Comparison of ENCODE assay signal across 13 mouse cellular contexts in genomic region chr12:89918138-89918829, GRCm38 (mm10).
A peak's percentile ranks its signal among the peaks of the same experiment; 100 is the strongest.
DNase-seq lines count a peak whose midpoint lies in the region; ATAC-seq and TF ChIP-seq lines count a peak whose summit lies in the region.
"Had no signal": no experiment of that assay in that cellular context is flagged by ENCODE, and none has a peak within 500 bp of the region (broad histone marks: within the 10 kb centered on the region; RNA-seq: fewer than 3 reads in every experiment).

No protein-coding gene starts in this region.

- H3K27ac ChIP-seq in embryonic facial prominence, embryonic 14.5 days (replicated peaks; ENCODE audit: low read depth, low read length), result no peak overlapping the region
- H3K27ac ChIP-seq in limb, embryonic 14.5 days (replicated peaks; ENCODE audit: low read depth, low read length), result no peak overlapping the region
- H3K27ac ChIP-seq in neural tube, embryonic 13.5 days (replicated peaks), result peak overlapping the region; percentile 57
- no peak overlapping the region for H3K27ac ChIP-seq in intestine, embryonic 16.5 days (ENCODE audit: low read length)
- no peak overlapping the region for H3K27ac ChIP-seq in heart, embryonic 12.5 days (ENCODE audit: poor library complexity, severe bottlenecking)

- no peak overlapping the region for H3K4me2 ChIP-seq in embryonic facial prominence, embryonic 14.5 days (ENCODE audit: low read depth, low read length)
- no peak overlapping the region for H3K4me2 ChIP-seq in limb, embryonic 14.5 days (replicated peaks; ENCODE audit: low read depth, low read length, severe bottlenecking)
- no peak overlapping the region; the same call in 1 of the 2 replicates for H3K4me2 ChIP-seq in neural tube, embryonic 13.5 days
- H3K4me2 ChIP-seq in intestine, embryonic 16.5 days (ENCODE audit: low read depth, low read length), result no peak overlapping the region
- H3K4me2 ChIP-seq in heart, embryonic 12.5 days, result no peak overlapping the region
- H3K4me2 ChIP-seq: liver, embryonic 11.5 days had no signal

- H3K4me1 ChIP-seq in embryonic facial prominence, embryonic 14.5 days (ENCODE audit: control insufficient read depth, insufficient read depth, low read length), result 0 out of 2 replicates have a peak, but pooled peaks cover 6% of the 10 kb centered on the region
- H3K4me1 ChIP-seq in limb, embryonic 14.5 days (ENCODE audit: control insufficient read depth, insufficient read depth, low read length), result no peaks in the 10 kb centered on the region
- peaks cover 13% of the 10 kb centered on the region for H3K4me1 ChIP-seq in neural tube, embryonic 13.5 days (replicated peaks)
- H3K4me1 ChIP-seq in intestine, embryonic 16.5 days (ENCODE audit: control insufficient read depth, insufficient read depth, low read length), result no peaks in the 10 kb centered on the region
- H3K4me1 ChIP-seq in heart, embryonic 12.5 days (replicated peaks), result no peaks in the 10 kb centered on the region

- peak; percentile 51 for DNase-seq in embryo, embryonic 11 days
- DNase-seq in embryo, embryonic 10 days (ENCODE audit: low spot score), result no peak
- peak; percentile 79 for DNase-seq in embryonic facial prominence, embryonic 14.5 days (ENCODE audit: low spot score)
- DNase-seq in limb, embryonic 14.5 days (ENCODE audit: low spot score), result peak; percentile 17
- no peak for DNase-seq in cerebellum, postnatal 36 days
- DNase-seq: adrenal gland, adult 2 months; kidney, postnatal 4 days had no signal

- no peaks in the 10 kb centered on the region for H3K36me3 ChIP-seq in embryonic facial prominence, embryonic 14.5 days (ENCODE audit: control insufficient read depth, insufficient read depth, low read length)
- H3K36me3 ChIP-seq in limb, embryonic 14.5 days (ENCODE audit: control insufficient read depth, insufficient read depth, low read length), result no peaks in the 10 kb centered on the region
- no peaks in the 10 kb centered on the region for H3K36me3 ChIP-seq in neural tube, embryonic 13.5 days
- no peaks in the 10 kb centered on the region for H3K36me3 ChIP-seq in intestine, embryonic 16.5 days (ENCODE audit: control insufficient read depth, insufficient read depth, low read length)
- H3K36me3 ChIP-seq in heart, embryonic 12.5 days, result no peaks in the 10 kb centered on the region

- H3K4me3 ChIP-seq in embryonic facial prominence, embryonic 14.5 days (ENCODE audit: low read depth, low read length), result no peak overlapping the region
- H3K4me3 ChIP-seq in limb, embryonic 14.5 days (replicated peaks; ENCODE audit: low read length), result no peak overlapping the region
- H3K4me3 ChIP-seq in neural tube, embryonic 13.5 days, result no peak overlapping the region
- H3K4me3 ChIP-seq in intestine, embryonic 16.5 days (ENCODE audit: low read length), result no peak overlapping the region
- H3K4me3 ChIP-seq in heart, embryonic 12.5 days, result no peak overlapping the region

- no peaks in the 10 kb centered on the region for H3K27me3 ChIP-seq in embryonic facial prominence, embryonic 14.5 days (replicated peaks; ENCODE audit: control insufficient read depth, insufficient read depth, low read length)
- no peaks in the 10 kb centered on the region for H3K27me3 ChIP-seq in limb, embryonic 14.5 days (ENCODE audit: control insufficient read depth, insufficient read depth, low read length)
- H3K27me3 ChIP-seq in neural tube, embryonic 13.5 days, result no peaks in the 10 kb centered on the region
- H3K27me3 ChIP-seq in intestine, embryonic 16.5 days (replicated peaks; ENCODE audit: control insufficient read depth, insufficient read depth, low read length), result no peaks in the 10 kb centered on the region
- H3K27me3 ChIP-seq in heart, embryonic 12.5 days (replicated peaks), result no peaks in the 10 kb centered on the region

- WGBS in embryonic facial prominence, embryonic 14.5 days, result 51% methylated on average over 8 of the region's 8 CpGs
- WGBS in limb, embryonic 14.5 days, result 68% methylated on average over 8 of the region's 8 CpGs
- WGBS in neural tube, embryonic 13.5 days, result 47% methylated on average over 8 of the region's 8 CpGs
- WGBS in intestine, embryonic 16.5 days, result 71% methylated on average over 8 of the region's 8 CpGs
- WGBS in heart, embryonic 12.5 days, result 84% methylated on average over 8 of the region's 8 CpGs

- peak; percentile 70 for ATAC-seq in embryonic facial prominence, embryonic 14.5 days (ENCODE audit: low read depth)
- peak; percentile 75 for ATAC-seq in limb, embryonic 14.5 days (ENCODE audit: low FRiP score, low read depth)
- peak; percentile 86 for ATAC-seq in neural tube, embryonic 13.5 days (ENCODE audit: low read depth)
- no peak for ATAC-seq in intestine, embryonic 16.5 days
- ATAC-seq in heart, embryonic 12.5 days (ENCODE audit: insufficient number of reproducible peaks, low FRiP score), result no peak
- ATAC-seq: intestine, postnatal 0 days; lung, postnatal 0 days had no signal

- no peaks in the 10 kb centered on the region for H3K9me3 ChIP-seq in embryonic facial prominence, embryonic 14.5 days (ENCODE audit: control insufficient read depth, low read length)
- H3K9me3 ChIP-seq in limb, embryonic 14.5 days (ENCODE audit: control insufficient read depth, low read length), result no peaks in the 10 kb centered on the region
- no peaks in the 10 kb centered on the region for H3K9me3 ChIP-seq in neural tube, embryonic 13.5 days
- H3K9me3 ChIP-seq in intestine, embryonic 16.5 days (ENCODE audit: control insufficient read depth, low read length), result no peaks in the 10 kb centered on the region
- no peaks in the 10 kb centered on the region for H3K9me3 ChIP-seq in heart, embryonic 12.5 days (replicated peaks)

- TF ChIP-seq POLR2A in limb, embryonic 14.5 days (IDR thresholded peaks at IDR 0.05; ENCODE audit: borderline replicate concordance, extremely low read depth, insufficient read depth, insufficient read length), result no peak

- no peak overlapping the region for H3K9ac ChIP-seq in embryonic facial prominence, embryonic 14.5 days (ENCODE audit: low read depth, low read length)
- H3K9ac ChIP-seq in limb, embryonic 14.5 days (ENCODE audit: low read depth, low read length, severe bottlenecking), result no peak overlapping the region
- no peak overlapping the region for H3K9ac ChIP-seq in neural tube, embryonic 13.5 days
- H3K9ac ChIP-seq in intestine, embryonic 16.5 days (ENCODE audit: low read depth, low read length), result no peak overlapping the region
- H3K9ac ChIP-seq in heart, embryonic 12.5 days, result no peak overlapping the region

Comparison
In these comparisons a context has a peak if more than half of its experiments do, and no peak if none do; other contexts are left out.
1. DNase-seq: peak in embryo, embryonic 11 days (single experiment), embryonic facial prominence, embryonic 14.5 days (single experiment) and limb, embryonic 14.5 days (single experiment); none in embryo, embryonic 10 days (single experiment) and cerebellum, postnatal 36 days (0 of 2).
2. ATAC-seq: peak in embryonic facial prominence, embryonic 14.5 days (single experiment), limb, embryonic 14.5 days (single experiment) and neural tube, embryonic 13.5 days (single experiment); none in intestine, embryonic 16.5 days (single experiment) and heart, embryonic 12.5 days (single experiment).